Mouse (Mus musculus): Measurements from ENCODE around the gene Cmah.

GRCm38 (mm10) chr13:24416409-24416808, 89.2 kb downstream of the Cmah start:
- TF ChIP-seq TAL1 (IDR thresholded peaks at IDR 0.05; ENCODE audit: low read length) (no peak), GATA1 (IDR thresholded peaks at IDR 0.05; ENCODE audit: low read length) (no peak)
